Mouse (Mus musculus): ENCODE measurements around the gene Vmn1r207-ps. TPM values are rescaled to one million over a fixed set of nuclear protein-coding genes. Genes with fewer than 3 reads are reported as not detected.
"Not testable (repeated sequence)": the region's sequence is repeated elsewhere in the genome, so short reads cannot be mapped to it uniquely, and the experiment has no call there.

The Vmn1r207-ps gene
- polyA plus RNA-seq (2012; rRNA removed): 0.02 TPM in 1 of 2 replicates, not detected in the other

DNA sequence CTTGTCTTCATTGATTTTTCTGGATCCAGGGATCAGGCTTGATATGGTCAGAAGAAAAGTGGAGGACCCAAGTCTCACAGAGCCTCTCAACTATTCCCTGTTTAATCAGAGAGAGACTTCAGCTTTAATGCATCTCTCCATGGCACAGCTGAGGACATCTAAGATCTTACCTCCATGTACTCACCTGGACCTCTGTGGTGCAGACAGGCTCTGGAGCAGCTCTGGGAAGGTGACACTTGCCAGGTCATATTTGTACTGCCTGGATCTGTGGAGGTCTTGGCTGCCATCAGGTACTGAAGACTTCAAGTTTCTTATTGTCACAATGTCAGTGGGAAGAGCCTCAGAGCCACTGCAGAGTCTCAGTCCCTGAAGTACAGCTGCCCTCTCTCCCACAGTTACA is at the start of gene Vmn1r207-ps:
Vmn1r207-ps (minus strand) TSS at position 101 of the 400 bp plus-strand sequence.
- H3K27ac ChIP-seq (ENCODE audit: insufficient read depth, low read length); H3K4me1 ChIP-seq (ENCODE audit: control insufficient read depth, insufficient read depth, low read length): not testable (repeated sequence)

DNA sequence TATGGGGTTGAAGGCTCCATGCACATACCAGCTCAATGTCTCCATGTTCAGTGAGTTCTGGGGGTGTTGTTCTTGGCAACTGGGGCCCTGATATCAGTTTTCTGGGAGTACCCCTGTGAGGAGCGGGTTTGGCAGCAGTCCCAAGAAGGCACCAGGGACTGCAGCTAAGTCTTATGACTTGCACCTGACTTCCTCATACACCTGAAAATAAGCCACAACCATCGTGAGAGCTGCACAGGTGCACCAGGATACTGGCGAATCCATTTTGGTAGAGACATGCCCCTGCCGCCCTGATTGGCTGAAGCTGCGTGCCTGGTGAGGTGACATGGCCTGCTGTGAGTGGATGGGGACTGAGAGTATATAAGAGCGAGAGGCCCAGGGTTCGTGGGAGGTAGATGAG is 47.9 kb upstream of the Vmn1r207-ps start, which contains the start of gene Vmn1r208:
Vmn1r208 (minus strand) TSS at position 101 of the 400 bp plus-strand sequence.
- not testable (repeated sequence) for H3K27ac ChIP-seq (ENCODE audit: insufficient read depth, low read length); H3K4me1 ChIP-seq (ENCODE audit: control insufficient read depth, insufficient read depth, low read length); H3K4me3 ChIP-seq (ENCODE audit: insufficient read depth, low read length)

More for the DNA sequence above, at the start of gene Vmn1r207-ps:
- not testable (repeated sequence) for H3K4me3 ChIP-seq (ENCODE audit: insufficient read depth, low read length)

GRCm38 (mm10) chr13:22771592-22771991 is 42.2 kb upstream of the Vmn1r207-ps start:
- H3K4me1 ChIP-seq (ENCODE audit: control insufficient read depth, insufficient read depth, low read length); H3K27ac ChIP-seq (ENCODE audit: insufficient read depth, low read length); H3K4me3 ChIP-seq (ENCODE audit: insufficient read depth, low read length): not testable (repeated sequence)

DNA sequence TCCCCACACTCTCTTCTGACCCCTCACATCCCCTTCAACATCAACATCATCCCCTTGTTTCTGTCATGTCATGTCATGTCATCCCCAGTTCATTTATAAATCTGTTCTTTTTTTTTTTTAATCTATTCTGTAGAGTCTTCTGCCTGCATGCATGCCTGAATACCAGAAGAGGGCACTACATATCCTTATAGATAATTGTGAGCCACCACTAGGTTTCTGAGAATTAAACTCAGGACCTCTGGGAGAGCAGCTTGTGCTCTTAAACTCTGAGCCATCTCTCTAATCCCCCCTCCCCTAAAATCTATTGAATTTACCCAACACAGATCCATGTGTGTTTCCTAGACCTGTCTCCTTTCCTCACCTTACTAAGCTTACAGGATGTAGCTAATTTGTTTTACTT is 18.1 kb upstream of the Vmn1r207-ps start:
- H3K4me1 ChIP-seq (ENCODE audit: control insufficient read depth, insufficient read depth, low read length): no peaks in the 10 kb centered on the region
- TF ChIP-seq POLR2A (IDR thresholded peaks at IDR 0.05; ENCODE audit: extremely low read depth, insufficient read depth, low read length) (no peak), CTCF (IDR thresholded peaks at IDR 0.05; ENCODE audit: extremely low read depth, insufficient read depth, low read length) (no peak)
- H3K27ac ChIP-seq (ENCODE audit: insufficient read depth, low read length): no peak overlapping the region
- H3K4me3 ChIP-seq (ENCODE audit: insufficient read depth, low read length): no peak overlapping the region

- H3K27ac ChIP-seq (ENCODE audit: insufficient read depth, low read length); H3K4me3 ChIP-seq (ENCODE audit: insufficient read depth, low read length); H3K4me1 ChIP-seq (ENCODE audit: control insufficient read depth, insufficient read depth, low read length): not testable (repeated sequence)
These were observed 22.5 kb downstream of the Vmn1r207-ps start for GRCm38 (mm10) chr13:22706947-22707346.

DNA sequence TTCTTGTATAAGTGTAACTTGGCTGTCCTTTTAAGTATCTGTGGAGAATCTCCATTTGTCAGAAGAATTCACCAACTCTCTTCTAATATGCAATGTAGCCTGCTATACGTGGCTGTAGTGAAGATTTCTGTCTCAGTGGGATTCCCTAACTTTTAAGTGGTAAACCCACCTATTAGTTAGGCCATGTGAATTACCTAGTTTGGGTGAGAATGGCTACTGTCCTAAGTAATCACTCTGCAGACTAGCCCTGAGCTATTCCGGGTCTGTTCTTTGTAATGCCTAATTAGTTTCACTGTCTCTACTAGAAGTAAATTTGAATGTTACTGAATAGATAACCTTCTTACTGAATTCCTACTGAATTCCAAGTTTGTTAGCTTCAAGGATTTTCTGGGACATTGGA is 26.5 kb downstream of the Vmn1r207-ps start:
- not testable (repeated sequence) for H3K27ac ChIP-seq (ENCODE audit: insufficient read depth, low read length); H3K4me1 ChIP-seq (ENCODE audit: control insufficient read depth, insufficient read depth, low read length); H3K4me3 ChIP-seq (ENCODE audit: insufficient read depth, low read length)

Other genes starting within 250 kb of the Vmn1r207-ps start
- not detected in 2 replicates for gene Vmn1r202, start 224.2 kb downstream of the Vmn1r207-ps start, polyA plus RNA-seq (2012; rRNA removed)
- gene Vmn1r203, start 211.5 kb downstream of the Vmn1r207-ps start, polyA plus RNA-seq (2012; rRNA removed): not detected in 2 replicates
- not detected in 2 replicates for gene Vmn1r204, start 176.4 kb downstream of the Vmn1r207-ps start, polyA plus RNA-seq (2012; rRNA removed)
- gene Vmn1r205, start 136.6 kb downstream of the Vmn1r207-ps start, polyA plus RNA-seq (2012; rRNA removed): not detected in 2 replicates
- gene Vmn1r206, start 105.4 kb downstream of the Vmn1r207-ps start, polyA plus RNA-seq (2012; rRNA removed): 0.19 TPM in 1 of 2 replicates, not detected in the other
- not detected in 2 replicates for gene Vmn1r208, start 47.8 kb upstream of the Vmn1r207-ps start, polyA plus RNA-seq (2012; rRNA removed)
- gene Vmn1r209, start 80.1 kb upstream of the Vmn1r207-ps start, polyA plus RNA-seq (2012; rRNA removed): not detected in 2 replicates
- not detected in 2 replicates for gene Vmn1r210, start 101.7 kb upstream of the Vmn1r207-ps start, polyA plus RNA-seq (2012; rRNA removed)
- gene Vmn1r211, start 127.9 kb upstream of the Vmn1r207-ps start, polyA plus RNA-seq (2012; rRNA removed): not detected in 2 replicates
- gene Vmn1r212, start 154.6 kb upstream of the Vmn1r207-ps start, polyA plus RNA-seq (2012; rRNA removed): not detected in 2 replicates

Data from cortical plate, adult 2 months (tissue).